In the genomic region with DNA sequence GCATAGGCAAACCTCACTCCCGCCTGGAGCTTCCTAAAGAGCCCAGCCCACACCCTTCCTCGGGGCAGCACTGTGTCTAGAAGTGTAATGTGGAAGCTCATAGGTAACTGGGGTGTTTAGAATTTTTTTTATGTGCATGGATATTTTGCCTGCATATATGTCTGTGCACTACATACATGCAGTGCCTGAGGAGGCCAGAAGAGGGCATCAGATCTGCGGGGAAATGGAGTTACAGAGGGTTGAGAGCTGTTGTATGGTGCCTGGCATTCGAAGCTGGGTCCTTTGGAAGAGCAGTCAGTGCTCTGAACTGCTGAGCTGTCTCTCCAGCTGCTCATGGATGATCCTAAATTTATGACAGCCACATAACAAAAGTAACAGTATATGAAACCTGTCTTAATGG, we compare ENCODE assay signal across 8 mouse cellular contexts. TPM values are rescaled to one million over a fixed set of nuclear protein-coding genes. Genes with fewer than 3 reads are reported as not detected.
DNase-seq lines count a peak whose midpoint lies in the region; ATAC-seq and TF ChIP-seq lines count a peak whose summit lies in the region.

No protein-coding gene starts in this region.

- H3K9ac ChIP-seq in stomach, embryonic 16.5 days (ENCODE audit: low read length): no peak overlapping the region

- WGBS in lung, adult 2 months: 56% methylated on average over 4 of the region's 4 CpGs
- WGBS in stomach, embryonic 16.5 days: 56% methylated on average over 4 of the region's 4 CpGs

- peak; percentile 36 for DNase-seq in cerebellum, adult 11 months
- DNase-seq in left cerebral cortex, adult 2 months (ENCODE audit: extremely low spot score in 1 of 2, low spot score in 2 of 2): peak in 1 of 2 experiments; percentile 30
- no peak for DNase-seq in left cerebral cortex, adult 11 months (ENCODE audit: low spot score)
- peak; percentile 17 for DNase-seq in adipocyte (ENCODE audit: low spot score)
- peak; percentile 18 for DNase-seq in embryo, embryonic 11 days
- DNase-seq in lung, adult 2 months: peak; percentile 42

- H3K4me2 ChIP-seq in stomach, embryonic 16.5 days (ENCODE audit: low read depth, low read length): no peak overlapping the region

- no peaks in the 10 kb centered on the region for H3K4me1 ChIP-seq in lung, adult 2 months (ENCODE audit: control insufficient read depth, insufficient read depth, low read length)
- H3K4me1 ChIP-seq in stomach, embryonic 16.5 days (ENCODE audit: control insufficient read depth, insufficient read depth, low read length): no peaks in the 10 kb centered on the region

- H3K4me3 ChIP-seq in left cerebral cortex, adult 2 months: no peak overlapping the region
- no peak overlapping the region for H3K4me3 ChIP-seq in lung, adult 2 months (replicated peaks; ENCODE audit: extremely low read depth, low read depth, low read length)
- H3K4me3 ChIP-seq in stomach, embryonic 16.5 days (replicated peaks; ENCODE audit: low read length): no peak overlapping the region

- no peak overlapping the region for H3K27ac ChIP-seq in left cerebral cortex, adult 2 months
- H3K27ac ChIP-seq in stomach, embryonic 16.5 days (ENCODE audit: low read length): no peak overlapping the region

- no peak for TF ChIP-seq POLR2A in lung, adult 2 months (IDR thresholded peaks at IDR 0.05; ENCODE audit: borderline replicate concordance, extremely low read depth, low read depth, low read length)

- no peak for ATAC-seq in cerebellum, adult (ENCODE audit: insufficient number of reproducible peaks, low FRiP score, low TSS enrichment)
- ATAC-seq in stomach, embryonic 16.5 days (ENCODE audit: insufficient read depth, low FRiP score): peak; percentile 19; the same call in 1 of the 2 replicates

- intact Hi-C loops in left cerebral cortex, adult 2 months (cut with DNase I): loop anchor here (1.0 to 5.0 kb wide), 2 partner anchors 76 to 121 kb away; a partner anchor contains a TSS

- peak; percentile 69 for TF ChIP-seq CTCF in left cerebral cortex, adult 2 months (IDR thresholded peaks at IDR 0.05)
- peak; percentile 54 for TF ChIP-seq CTCF in lung, adult 2 months (IDR thresholded peaks at IDR 0.05; ENCODE audit: insufficient read depth, low read length)

- no peaks in the 10 kb centered on the region for H3K9me3 ChIP-seq in stomach, embryonic 16.5 days (replicated peaks; ENCODE audit: control insufficient read depth, low read length)

- H3K27me3 ChIP-seq in stomach, embryonic 16.5 days (ENCODE audit: control insufficient read depth, insufficient read depth, low read length): no peaks in the 10 kb centered on the region

- no peaks in the 10 kb centered on the region for H3K36me3 ChIP-seq in stomach, embryonic 16.5 days (ENCODE audit: control insufficient read depth, insufficient read depth, low read length)

RNA-seq across cellular contexts. Expression of a gene that starts 44.4 kb away (rescaled TPM):
- total RNA-seq in left cerebral cortex, adult 2 months (2021): 10 to 100 TPM; 49.8 to 56.5 TPM
- polyA plus RNA-seq in lung, adult 2 months (2012; rRNA removed): 4.9 and 8.8 TPM in 2 replicates
- 55.2 and 65.1 TPM in 2 replicates for polyA plus RNA-seq in stomach, embryonic 16.5 days (2015; fragmentation: Nextera tagmentation; extraction: Ambion mirVana)
